10 mouse cellular contexts compared by ENCODE assay signal in the genomic region with DNA sequence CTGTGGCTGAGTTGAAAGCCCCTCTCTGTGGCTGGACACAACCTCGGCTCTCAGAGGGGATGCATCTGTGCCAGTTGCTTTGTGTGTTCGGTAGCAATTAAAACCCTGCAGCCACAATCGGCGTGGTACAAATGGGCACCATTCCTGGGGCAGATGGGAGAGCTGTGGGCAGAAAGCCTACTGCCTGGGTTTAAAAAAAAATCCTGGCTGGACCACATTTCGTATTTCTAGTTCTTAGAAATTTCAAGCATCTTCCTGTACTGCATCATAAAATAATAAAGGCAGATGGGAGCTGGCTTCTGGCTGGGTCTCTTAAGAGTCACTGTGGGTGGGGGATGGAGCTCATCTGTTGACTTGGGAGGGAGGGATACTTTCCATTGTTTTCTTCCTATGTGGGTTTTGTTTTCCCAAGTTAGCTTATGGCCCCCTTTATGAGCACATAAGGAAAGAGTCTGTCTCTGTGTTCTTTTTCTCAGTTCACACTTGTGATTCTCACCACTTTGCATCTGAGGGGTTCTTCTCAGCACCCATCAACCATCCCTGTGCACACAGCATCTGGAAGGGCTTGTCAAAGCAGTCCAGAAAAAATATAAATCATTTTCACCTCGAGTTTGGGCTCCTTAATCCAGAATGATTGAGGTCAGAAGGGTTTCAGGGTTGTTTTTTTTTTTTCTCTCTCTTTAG.
DNase-seq lines count a peak whose midpoint lies in the region; ATAC-seq and TF ChIP-seq lines count a peak whose summit lies in the region.
"Had no signal": no experiment of that assay in that cellular context is flagged by ENCODE, and none has a peak within 500 bp of the region (broad histone marks: within the 10 kb centered on the region; RNA-seq: fewer than 3 reads in every experiment).

No protein-coding gene starts in this region.

- no peaks in the 10 kb centered on the region for H3K36me3 ChIP-seq in liver, embryonic 11.5 days (ENCODE audit: control insufficient read depth, insufficient read depth, low read length)
- H3K36me3 ChIP-seq in lung, postnatal 0 days (ENCODE audit: insufficient read depth, low read length): no peaks in the 10 kb centered on the region

- H3K4me1 ChIP-seq in liver, embryonic 11.5 days (replicated peaks; ENCODE audit: control insufficient read depth, insufficient read depth, low read length): no peaks in the 10 kb centered on the region; the same call in 1 of the 2 replicates
- no peaks in the 10 kb centered on the region for H3K4me1 ChIP-seq in lung, postnatal 0 days (ENCODE audit: insufficient read depth, low read depth, low read length)

- H3K27ac ChIP-seq in liver, embryonic 11.5 days (ENCODE audit: low read depth, low read length): no peak overlapping the region
- no peak overlapping the region for H3K27ac ChIP-seq in lung, postnatal 0 days (ENCODE audit: low read length)

- no peak for TF ChIP-seq CTCF in lung, postnatal 0 days (IDR thresholded peaks at IDR 0.05)

- no peak for TF ChIP-seq EP300 in lung, postnatal 0 days (IDR thresholded peaks at IDR 0.05)

- H3K9ac ChIP-seq in liver, embryonic 11.5 days (ENCODE audit: low read depth, low read length): no peak overlapping the region
- H3K9ac ChIP-seq in lung, postnatal 0 days (replicated peaks; ENCODE audit: low read depth): no peak overlapping the region

- intact Hi-C loops in left cerebral cortex, postnatal 14 days (cut with DNase I): loop anchor here (5.0 kb wide), 1 partner anchor 47 kb away; no protein-coding TSS in a partner anchor

- ATAC-seq in liver, embryonic 11.5 days (replicated peaks; ENCODE audit: low FRiP score): no peak
- no peak for ATAC-seq in lung, postnatal 0 days
- ATAC-seq: activated CD4-positive, CD25-positive, alpha-beta regulatory T cell, adult 4 months had no signal

- 75% methylated on average over 6 of the region's 6 CpGs for WGBS in liver, embryonic 11.5 days
- WGBS in lung, postnatal 0 days: 68% methylated on average over 6 of the region's 6 CpGs

- peak; percentile 84 for DNase-seq in brain, adult 2 months (ENCODE audit: low read depth, low spot score)
- peak; percentile 64 for DNase-seq in cerebellum, adult 11-12 months
- peak; percentile 63 to 81 for DNase-seq in frontal cortex, postnatal 36 days (ENCODE audit: low spot score in 2 of 2)
- DNase-seq in left cerebral cortex, postnatal 14 days (ENCODE audit: low spot score in 2 of 2): peak; percentile 62 to 66
- no peak for DNase-seq in kidney, postnatal 36 days
- DNase-seq in liver, embryonic 11.5 days (ENCODE audit: low spot score): no peak
- no peak for DNase-seq in lung, postnatal 0 days (ENCODE audit: low spot score)
- DNase-seq: kidney, postnatal 4 days; retina, postnatal 1 day had no signal

- no peak overlapping the region for H3K4me2 ChIP-seq in liver, embryonic 11.5 days
- H3K4me2 ChIP-seq in lung, postnatal 0 days (replicated peaks; ENCODE audit: low read depth, low read length): no peak overlapping the region

- no peak overlapping the region for H3K4me3 ChIP-seq in liver, embryonic 11.5 days (ENCODE audit: low read depth, low read length)
- no peak overlapping the region for H3K4me3 ChIP-seq in lung, postnatal 0 days (ENCODE audit: low read depth, low read length)

- no peaks in the 10 kb centered on the region for H3K9me3 ChIP-seq in liver, embryonic 11.5 days (ENCODE audit: control insufficient read depth, low read length)
- H3K9me3 ChIP-seq in lung, postnatal 0 days (ENCODE audit: low read length): no peaks in the 10 kb centered on the region

- H3K27me3 ChIP-seq in liver, embryonic 11.5 days (replicated peaks; ENCODE audit: control insufficient read depth, insufficient read depth, low read length): no peaks in the 10 kb centered on the region
- H3K27me3 ChIP-seq in lung, postnatal 0 days (replicated peaks; ENCODE audit: insufficient read depth, low read length): no peaks in the 10 kb centered on the region

Comparison
In these comparisons a context has a peak if more than half of its experiments do, and no peak if none do; other contexts are left out.
1. DNase-seq: peak in brain, adult 2 months (single experiment), cerebellum, adult 11-12 months (single experiment), frontal cortex, postnatal 36 days (2 of 2) and left cerebral cortex, postnatal 14 days (2 of 2); none in kidney, postnatal 36 days (0 of 2), liver, embryonic 11.5 days (single experiment) and lung, postnatal 0 days (single experiment).